Mouse (Mus musculus): ENCODE results near the gene Hpse2. TPM values are rescaled to one million over a fixed set of nuclear protein-coding genes. Genes with fewer than 3 reads are reported as not detected.

Hpse2 gene
- polyA plus RNA-seq, 2 experiments = 4.0 to 5.6 TPM

GRCm38 (mm10) chr19:42767361-42767760 is 620.8 kb downstream of the Hpse2 start:
- no peak for ATAC-seq (ENCODE audit: low FRiP score, low read depth)
- 75% methylated on average over 8 of the region's 8 CpGs for WGBS
- Histone ChIP-seq H3K9ac (ENCODE audit: low read depth, low read length, severe bottlenecking) (no peak overlapping the region), H3K27ac (replicated peaks; ENCODE audit: low read depth, low read length) (no peak overlapping the region), H3K4me3 (replicated peaks; ENCODE audit: low read length) (no peak overlapping the region), H3K27me3 (ENCODE audit: control insufficient read depth, insufficient read depth, low read length) (no peaks in the 10 kb centered on the region), H3K9me3 (ENCODE audit: control insufficient read depth, low read length) (no peaks in the 10 kb centered on the region), H3K36me3 (ENCODE audit: control insufficient read depth, insufficient read depth, low read length) (0 out of 2 replicates have a peak, but pooled peaks cover 5% of the 10 kb centered on the region), H3K4me1 (ENCODE audit: control insufficient read depth, insufficient read depth, low read length) (peaks cover 10% of the 10 kb centered on the region), H3K4me2 (replicated peaks; ENCODE audit: low read depth, low read length, severe bottlenecking) (no peak overlapping the region)
- no peak for TF ChIP-seq POLR2A (IDR thresholded peaks at IDR 0.05; ENCODE audit: borderline replicate concordance, extremely low read depth, insufficient read depth, insufficient read length)
- DNase-seq (ENCODE audit: low spot score) = no peak

GRCm38 (mm10) chr19:42764398-42764797 is 623.8 kb downstream of the Hpse2 start:
- Histone ChIP-seq H3K4me1 (ENCODE audit: control insufficient read depth, insufficient read depth, low read length) (peaks cover 10% of the 10 kb centered on the region), H3K9ac (ENCODE audit: low read depth, low read length, severe bottlenecking) (no peak overlapping the region), H3K4me2 (replicated peaks; ENCODE audit: low read depth, low read length, severe bottlenecking) (no peak overlapping the region), H3K27me3 (ENCODE audit: control insufficient read depth, insufficient read depth, low read length) (no peaks in the 10 kb centered on the region), H3K4me3 (replicated peaks; ENCODE audit: low read length) (no peak overlapping the region), H3K9me3 (ENCODE audit: control insufficient read depth, low read length) (no peaks in the 10 kb centered on the region), H3K36me3 (ENCODE audit: control insufficient read depth, insufficient read depth, low read length) (no peaks in the 10 kb centered on the region), H3K27ac (replicated peaks; ENCODE audit: low read depth, low read length) (peak overlapping the region; percentile 50)
- ATAC-seq (ENCODE audit: low FRiP score, low read depth) (peak; percentile 74), DNase-seq (ENCODE audit: low spot score) (no peak)
- WGBS = 40% methylated on average over 10 of the region's 10 CpGs
- TF ChIP-seq POLR2A (IDR thresholded peaks at IDR 0.05; ENCODE audit: borderline replicate concordance, extremely low read depth, insufficient read depth, insufficient read length) = no peak

DNA sequence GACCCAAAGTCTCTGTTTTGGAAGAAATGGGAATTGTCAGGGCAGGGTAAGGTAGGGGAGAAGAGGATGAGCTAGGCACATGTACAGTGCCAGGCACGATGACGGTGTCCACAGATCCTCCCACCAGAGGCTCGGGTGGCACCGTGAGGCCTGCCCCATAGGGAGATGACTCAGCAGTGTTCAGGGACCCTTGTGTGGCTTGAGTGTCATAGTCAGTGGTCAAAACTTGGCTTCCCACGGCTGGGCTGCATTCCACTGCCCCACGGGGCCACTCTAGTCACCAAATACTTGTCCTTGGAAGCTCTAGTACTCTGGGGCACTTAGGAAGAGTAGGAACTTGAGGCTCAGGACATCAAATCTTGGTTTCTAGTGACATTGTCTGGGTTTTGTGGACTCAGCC is 631.5 kb downstream of the Hpse2 start:
- no peak overlapping the region for H3K4me2 ChIP-seq (replicated peaks; ENCODE audit: low read depth, low read length, severe bottlenecking)
- TF ChIP-seq POLR2A (IDR thresholded peaks at IDR 0.05; ENCODE audit: borderline replicate concordance, extremely low read depth, insufficient read depth, insufficient read length) = no peak
- WGBS = 81% methylated on average over 6 of the region's 6 CpGs

DNA sequence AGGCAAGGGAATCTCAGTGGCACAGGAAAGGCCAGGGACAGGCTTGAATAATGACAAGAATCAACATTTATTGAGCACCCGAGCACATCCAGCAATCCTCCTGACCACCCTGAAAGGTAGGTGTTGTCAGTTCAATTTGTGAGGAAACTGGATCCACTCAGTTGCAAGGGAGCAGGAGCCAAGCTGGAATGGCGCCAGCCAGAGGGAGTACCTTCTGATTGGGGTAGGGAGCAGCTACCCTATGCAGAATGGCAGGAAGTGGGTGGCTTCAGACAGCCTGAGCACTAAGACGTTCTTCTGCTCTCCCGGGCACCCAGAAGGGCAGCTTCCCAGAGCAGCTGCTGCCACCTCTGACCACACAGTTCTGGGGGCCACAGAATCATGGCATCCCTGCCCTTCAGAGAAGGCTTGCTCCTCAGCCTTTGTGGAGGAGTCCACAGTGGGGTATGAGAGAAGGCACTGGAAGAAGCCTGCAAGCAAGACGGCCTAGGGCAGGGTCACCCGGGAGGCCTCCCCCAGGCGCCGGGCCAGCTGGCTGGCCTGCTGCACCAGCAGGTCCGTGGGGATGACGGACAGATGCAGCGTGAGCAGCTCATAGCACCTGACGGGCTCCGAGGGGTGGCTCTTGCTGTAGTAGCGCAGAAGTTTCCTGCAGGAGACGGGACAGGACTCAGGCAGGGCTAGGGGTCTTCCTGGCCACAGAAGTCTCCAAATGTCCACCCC is 632.8 kb downstream of the Hpse2 start:
- WGBS = 67% methylated on average over 15 of the region's 15 CpGs

More for the DNA sequence above, 631.5 kb downstream of the Hpse2 start:
- H3K27ac ChIP-seq (replicated peaks; ENCODE audit: low read depth, low read length) = no peak overlapping the region
- DNase-seq (ENCODE audit: low spot score) (no peak), ATAC-seq (ENCODE audit: low FRiP score, low read depth) (no peak)
- H3K4me1 ChIP-seq (ENCODE audit: control insufficient read depth, insufficient read depth, low read length) = peaks cover 26% of the 10 kb centered on the region
- H3K36me3 ChIP-seq (ENCODE audit: control insufficient read depth, insufficient read depth, low read length) = no peaks in the 10 kb centered on the region
- H3K27me3 ChIP-seq (ENCODE audit: control insufficient read depth, insufficient read depth, low read length) = no peaks in the 10 kb centered on the region
- H3K9ac ChIP-seq (ENCODE audit: low read depth, low read length, severe bottlenecking) = no peak overlapping the region
- no peak overlapping the region for H3K4me3 ChIP-seq (replicated peaks; ENCODE audit: low read length)
- no peaks in the 10 kb centered on the region for H3K9me3 ChIP-seq (ENCODE audit: control insufficient read depth, low read length)

GRCm38 (mm10) chr19:42753141-42753917 is 634.8 kb downstream of the Hpse2 start:
- ATAC-seq (ENCODE audit: low FRiP score, low read depth) = no peak
- no peaks in the 10 kb centered on the region for H3K27me3 ChIP-seq (ENCODE audit: control insufficient read depth, insufficient read depth, low read length)
- H3K27ac ChIP-seq (replicated peaks; ENCODE audit: low read depth, low read length) = peak overlapping the region; percentile 92
- TF ChIP-seq POLR2A (IDR thresholded peaks at IDR 0.05; ENCODE audit: borderline replicate concordance, extremely low read depth, insufficient read depth, insufficient read length) = no peak
- no peak overlapping the region for H3K9ac ChIP-seq (ENCODE audit: low read depth, low read length, severe bottlenecking)
- WGBS = 35% methylated on average over 11 of the region's 11 CpGs
- H3K36me3 ChIP-seq (ENCODE audit: control insufficient read depth, insufficient read depth, low read length) = no peaks in the 10 kb centered on the region
- peak overlapping the region; percentile 66 for H3K4me2 ChIP-seq (replicated peaks; ENCODE audit: low read depth, low read length, severe bottlenecking)
- peak; percentile 61 for DNase-seq (ENCODE audit: low spot score)
- H3K4me3 ChIP-seq (replicated peaks; ENCODE audit: low read length) = no peak overlapping the region
- peaks cover 34% of the 10 kb centered on the region for H3K4me1 ChIP-seq (ENCODE audit: control insufficient read depth, insufficient read depth, low read length)
- H3K9me3 ChIP-seq (ENCODE audit: control insufficient read depth, low read length) = no peaks in the 10 kb centered on the region

More for the DNA sequence above, 632.8 kb downstream of the Hpse2 start:
- no peak for TF ChIP-seq POLR2A (IDR thresholded peaks at IDR 0.05; ENCODE audit: borderline replicate concordance, extremely low read depth, insufficient read depth, insufficient read length)
- no peaks in the 10 kb centered on the region for H3K36me3 ChIP-seq (ENCODE audit: control insufficient read depth, insufficient read depth, low read length)
- no peaks in the 10 kb centered on the region for H3K9me3 ChIP-seq (ENCODE audit: control insufficient read depth, low read length)
- no peak for ATAC-seq (ENCODE audit: low FRiP score, low read depth)
- DNase-seq (ENCODE audit: low spot score) = no peak
- H3K9ac ChIP-seq (ENCODE audit: low read depth, low read length, severe bottlenecking) = no peak overlapping the region
- H3K4me2 ChIP-seq (replicated peaks; ENCODE audit: low read depth, low read length, severe bottlenecking) = no peak overlapping the region
- no peak overlapping the region for H3K27ac ChIP-seq (replicated peaks; ENCODE audit: low read depth, low read length)
- no peaks in the 10 kb centered on the region for H3K27me3 ChIP-seq (ENCODE audit: control insufficient read depth, insufficient read depth, low read length)
- no peak overlapping the region for H3K4me3 ChIP-seq (replicated peaks; ENCODE audit: low read length)
- peaks cover 28% of the 10 kb centered on the region for H3K4me1 ChIP-seq (ENCODE audit: control insufficient read depth, insufficient read depth, low read length)

Measured in limb, embryonic 14.5 days (tissue).